Mouse (Mus musculus): ENCODE measurements around the gene Gm20388. TPM values are rescaled to one million over a fixed set of nuclear protein-coding genes. Genes with fewer than 3 reads are reported as not detected.

Gene Gm20388
- polyA plus RNA-seq, 1 experiment from 2014 or later, result 7.1 TPM

GRCm38 (mm10) chr8:123653308-123653993 lies 3742.8 kb downstream of the Gm20388 start, which contains the start of gene Rhou:
Rhou (plus strand) TSS chr8:123653929.

GRCm38 (mm10) chr8:123805718-123806373 lies 3895.2 kb downstream of the Gm20388 start, which contains the start of gene Rab4a:
Rab4a (plus strand) TSS chr8:123805985.

GRCm38 (mm10) chr8:123859648-123860259 lies 3949.1 kb downstream of the Gm20388 start, which contains the start of gene Ccsap:
Ccsap (minus strand) TSS chr8:123860209.

GRCm38 (mm10) chr8:123894502-123895097 lies 3984.0 kb downstream of the Gm20388 start, which contains the start of gene Acta1:
Acta1 (minus strand) TSS chr8:123894751.

GRCm38 (mm10) chr8:123948942-123949685 lies 4038.5 kb downstream of the Gm20388 start, which contains the start of gene Nup133:
Nup133 (minus strand) TSS chr8:123949265.

GRCm38 (mm10) chr8:123982826-123983400 lies 4072.3 kb downstream of the Gm20388 start, which contains the start of gene Abcb10:
Abcb10 (minus strand) TSS chr8:123983122.

GRCm38 (mm10) chr8:124021237-124022227 lies 4110.9 kb downstream of the Gm20388 start, which contains the start of the genes Taf5l and Urb2:
Taf5l (minus strand) TSS chr8:124021397.
Urb2 (plus strand) TSS chr8:124021508.

GRCm38 (mm10) chr8:124231176-124231484 lies 4320.5 kb downstream of the Gm20388 start, which contains the start of gene Galnt2:
Galnt2 (plus strand) TSS chr8:124231391.

Other genes starting within 250 kb of the Gm20388 start
- not detected for gene Wfdc1, start 244.5 kb upstream of the Gm20388 start, polyA plus RNA-seq (2017; shearing (Covaris generic))
- not detected for gene Atp2c2, start 210.8 kb upstream of the Gm20388 start, polyA plus RNA-seq (2017; shearing (Covaris generic))
- gene Tldc1, start 132.4 kb upstream of the Gm20388 start, polyA plus RNA-seq (2017; shearing (Covaris generic)), result 15.0 TPM
- gene Cotl1, start 70.3 kb upstream of the Gm20388 start, polyA plus RNA-seq (2017; shearing (Covaris generic)), result 430 TPM
- gene Klhl36, start 48.6 kb upstream of the Gm20388 start, polyA plus RNA-seq (2017; shearing (Covaris generic)), result 19.2 TPM
- 100 TPM for gene Usp10, start 481 bp upstream of the Gm20388 start, polyA plus RNA-seq (2017; shearing (Covaris generic))
- 0.10 TPM for gene Crispld2, start 81.6 kb downstream of the Gm20388 start, polyA plus RNA-seq (2017; shearing (Covaris generic))
- gene Zdhhc7, start 190.6 kb downstream of the Gm20388 start, polyA plus RNA-seq (2017; shearing (Covaris generic)), result 6.4 TPM
- gene 6430548M08Rik, start 203.3 kb downstream of the Gm20388 start, polyA plus RNA-seq (2017; shearing (Covaris generic)), result not detected